ENCODE assay signal across 8 mouse cellular contexts in the genomic region with DNA sequence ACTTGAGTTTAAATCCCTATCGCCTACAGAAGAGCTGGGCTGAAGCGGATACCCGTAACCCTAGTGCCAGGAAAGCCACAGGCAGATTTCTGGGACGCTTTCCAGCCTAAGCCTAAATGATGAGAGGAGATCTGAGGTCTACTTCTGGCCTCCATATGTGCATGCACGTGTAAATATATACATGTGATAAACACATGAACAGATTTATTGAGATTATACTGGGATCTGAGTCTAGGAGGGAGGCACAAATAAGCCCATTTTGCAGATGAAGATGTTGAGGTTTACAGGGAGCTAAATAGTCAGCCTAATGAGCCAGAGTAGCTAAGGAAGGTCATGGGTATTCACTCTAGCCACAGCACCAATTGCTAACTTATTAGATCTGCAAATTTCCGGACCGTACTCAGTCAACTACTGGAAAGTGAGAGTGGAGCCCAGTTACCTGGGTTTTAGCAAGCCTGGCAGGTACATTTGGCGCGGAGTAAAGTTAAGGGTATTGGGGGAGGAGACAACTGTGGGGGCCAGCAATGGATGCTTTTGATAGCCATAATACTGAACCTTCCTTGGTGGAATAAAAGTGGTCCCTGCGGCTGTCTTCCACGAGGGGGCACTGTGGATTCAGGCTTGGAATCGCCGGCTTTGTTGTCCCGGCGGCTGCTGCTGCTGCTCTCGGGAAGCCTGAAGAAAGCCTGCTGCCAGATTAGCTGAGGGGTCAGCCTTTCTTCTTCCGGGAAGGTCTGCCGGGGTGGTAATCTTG. TPM values are rescaled to one million over a fixed set of nuclear protein-coding genes. Genes with fewer than 3 reads are reported as not detected.
DNase-seq lines count a peak whose midpoint lies in the region; ATAC-seq lines count a peak whose summit lies in the region.

No protein-coding gene starts in this region.

- 14% methylated on average over 18 of the region's 18 CpGs for WGBS in hindbrain, embryonic 15.5 days

- ATAC-seq in hindbrain, embryonic 15.5 days (ENCODE audit: low FRiP score, low read depth): peak; percentile 84

- H3K9ac ChIP-seq in hindbrain, embryonic 15.5 days: 0 out of 2 replicates have a peak overlapping the region, but pooled peaks have one; percentile 18

- H3K4me2 ChIP-seq in hindbrain, embryonic 15.5 days: peak overlapping the region; percentile 31; the same call in 1 of the 2 replicates

- H3K36me3 ChIP-seq in hindbrain, embryonic 15.5 days: peaks cover 32% of the 10 kb centered on the region

- peak; percentile 88 for DNase-seq in R1 (ENCODE audit: low read depth, low spot score)
- DNase-seq in cerebellum, postnatal 36 days: peak; percentile 88 to 92
- DNase-seq in gastrocnemius, adult 18-20 months (ENCODE audit: low spot score): peak; percentile 86
- peak; percentile 83 to 96 for DNase-seq in layer of hippocampus, postnatal 25 days (ENCODE audit: extremely low spot score in 1 of 2, low spot score in 1 of 2)
- DNase-seq in lung, postnatal 10 days: peak; percentile 92
- DNase-seq in retina, adult 2 months (ENCODE audit: low read depth, low spot score): peak; percentile 79
- peak; percentile 51 to 65 for DNase-seq in thymus, postnatal 36 days

- H3K9me3 ChIP-seq in hindbrain, embryonic 15.5 days: no peaks in the 10 kb centered on the region

- H3K27ac ChIP-seq in hindbrain, embryonic 15.5 days (replicated peaks): peak overlapping the region; percentile 89

- H3K27me3 ChIP-seq in hindbrain, embryonic 15.5 days: no peaks in the 10 kb centered on the region

- H3K4me1 ChIP-seq in hindbrain, embryonic 15.5 days (replicated peaks): peaks cover 13% of the 10 kb centered on the region

- H3K4me3 ChIP-seq in hindbrain, embryonic 15.5 days: no peak overlapping the region

RNA-seq across cellular contexts. Expression of a gene that starts 13.3 kb away (rescaled TPM):
- total RNA-seq in gastrocnemius, adult 18-20 months (2021): 100 to 1,000 TPM; 767 to 782 TPM
- polyA plus RNA-seq in hindbrain, embryonic 15.5 days (2015; fragmentation: Nextera tagmentation; extraction: Ambion mirVana): 520 and 607 TPM in 2 replicates
- 100 to 1,000 TPM; 675 to 721 TPM for total RNA-seq in layer of hippocampus, postnatal 25 days (2021)

RNA-seq across cellular contexts. Expression of a gene that starts 13.4 kb away (rescaled TPM):
- total RNA-seq in gastrocnemius, adult 18-20 months (2021): 1 to 10 TPM; 6.2 to 8.2 TPM
- 18.0 and 20.1 TPM in 2 replicates for polyA plus RNA-seq in hindbrain, embryonic 15.5 days (2015; fragmentation: Nextera tagmentation; extraction: Ambion mirVana)
- 10 to 100 TPM; 32.8 to 39.6 TPM for total RNA-seq in layer of hippocampus, postnatal 25 days (2021)
